Mouse (Mus musculus): ENCODE results near the gene Gm27179.
"Not testable (repeated sequence)": the region's sequence is repeated elsewhere in the genome, so short reads cannot be mapped to it uniquely, and the experiment has no call there.

DNA sequence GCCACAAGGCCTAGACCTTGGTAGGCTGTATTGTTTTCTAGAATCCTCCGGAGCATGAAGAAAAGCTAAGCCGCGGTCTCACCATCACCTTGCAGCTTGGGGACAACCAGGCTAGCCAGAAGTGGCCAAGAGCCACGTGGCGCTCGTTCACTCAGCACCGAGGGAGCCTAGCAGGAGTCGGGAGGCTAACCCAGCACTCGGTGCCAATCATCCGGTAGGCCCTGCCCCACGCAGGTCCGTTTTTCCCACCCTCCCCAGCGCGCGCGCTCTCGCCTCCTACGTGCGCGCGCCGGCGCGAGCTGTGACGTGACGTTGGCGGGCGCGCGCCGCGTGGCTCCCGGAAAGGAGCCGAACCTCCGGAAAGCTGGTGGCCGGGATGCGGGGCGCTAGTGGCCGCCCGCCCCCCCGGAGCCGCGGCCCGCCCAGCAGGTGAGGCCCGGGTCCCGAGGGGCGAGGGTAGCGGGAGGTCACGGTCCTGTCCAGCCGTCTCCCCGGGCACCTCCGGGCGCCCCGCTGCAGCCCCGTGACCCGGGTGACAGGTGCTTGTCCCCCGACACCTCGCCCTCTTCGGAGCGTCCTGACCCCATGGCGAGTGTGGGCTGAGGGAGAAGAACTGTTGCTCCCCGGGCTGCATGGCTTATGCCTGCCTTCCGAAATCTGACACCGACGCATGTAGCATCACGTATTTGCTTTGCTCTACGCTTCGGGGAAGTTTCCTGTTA is 42.9 kb upstream of the Gm27179 start, which contains the start of gene Entpd4b:
- TF ChIP-seq HCFC1 (IDR thresholded peaks at IDR 0.05; ENCODE audit: borderline replicate concordance, insufficient read depth, low read length); ZNF384 (IDR thresholded peaks at IDR 0.05; ENCODE audit: low read depth, low read length); MAFK (IDR thresholded peaks at IDR 0.05; ENCODE audit: insufficient read depth, low read depth, low read length): not testable (repeated sequence)

Measured in ES-E14 (cell line).